Mouse (Mus musculus): ENCODE results near the gene Grin2c. TPM values are rescaled to one million over a fixed set of nuclear protein-coding genes. Genes with fewer than 3 reads are reported as not detected.

Gene Grin2c
- polyA plus RNA-seq, 1 experiment, result 0.13 TPM

DNA sequence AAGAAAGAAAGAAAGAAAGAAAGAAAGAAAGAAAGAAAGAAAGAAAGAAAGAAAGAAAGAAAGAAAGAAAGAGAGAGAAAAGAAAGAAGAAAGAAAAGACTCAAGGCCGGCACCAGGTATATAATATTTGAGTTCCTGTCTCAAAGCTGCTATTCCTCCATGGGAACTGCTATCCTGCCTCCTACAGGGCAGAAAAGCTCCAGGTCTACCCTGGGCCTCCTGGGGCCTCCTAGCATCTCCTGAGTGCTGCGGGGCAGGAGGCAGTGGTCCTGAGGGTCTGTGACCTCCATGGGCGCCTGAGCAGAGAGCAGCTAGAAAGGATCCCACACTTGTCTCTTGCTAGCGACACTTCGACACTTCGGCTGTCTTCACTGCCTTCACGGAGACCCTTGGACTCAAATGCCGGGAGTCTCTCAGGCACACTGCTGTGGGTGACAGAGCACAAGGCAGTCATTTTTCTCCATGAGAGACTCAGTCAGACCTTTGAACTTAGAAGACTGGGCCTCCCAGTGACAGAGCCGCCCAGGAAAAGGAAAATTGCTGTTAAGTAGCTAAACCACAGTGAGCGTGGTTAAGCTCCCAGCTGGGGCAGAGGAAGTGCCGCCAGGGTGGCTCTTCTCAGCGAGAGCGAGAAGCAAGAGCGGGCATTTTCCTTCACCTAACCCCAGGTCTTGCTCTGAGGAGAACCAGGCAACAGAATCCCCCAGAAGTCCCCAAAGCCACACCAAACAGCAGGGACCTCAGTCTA is 35.7 kb downstream of the Grin2c start:
- Histone ChIP-seq H3K27me3 (ENCODE audit: control insufficient read depth, insufficient read depth, low read length, poor library complexity, severe bottlenecking) (no peaks in the 10 kb centered on the region), H3K9ac (ENCODE audit: low read depth, poor library complexity, severe bottlenecking) (no peak overlapping the region), H3K4me3 (ENCODE audit: low read depth, low read length) (no peak overlapping the region), H3K4me1 (ENCODE audit: control insufficient read depth, insufficient read depth, low read length) (peaks cover 5% of the 10 kb centered on the region), H3K27ac (ENCODE audit: insufficient read depth, low read length) (no peak overlapping the region), H3K9me3 (replicated peaks; ENCODE audit: control insufficient read depth, insufficient read depth, low read length, poor library complexity, severe bottlenecking) (no peaks in the 10 kb centered on the region), H3K36me3 (ENCODE audit: control insufficient read depth, insufficient read depth, low read length, poor library complexity, severe bottlenecking) (no peaks in the 10 kb centered on the region)
- TF ChIP-seq POLR2A (IDR thresholded peaks at IDR 0.05; ENCODE audit: insufficient read depth, low read length) (no peak), CTCF (IDR thresholded peaks at IDR 0.05; ENCODE audit: low read depth, low read length) (no peak)

DNA sequence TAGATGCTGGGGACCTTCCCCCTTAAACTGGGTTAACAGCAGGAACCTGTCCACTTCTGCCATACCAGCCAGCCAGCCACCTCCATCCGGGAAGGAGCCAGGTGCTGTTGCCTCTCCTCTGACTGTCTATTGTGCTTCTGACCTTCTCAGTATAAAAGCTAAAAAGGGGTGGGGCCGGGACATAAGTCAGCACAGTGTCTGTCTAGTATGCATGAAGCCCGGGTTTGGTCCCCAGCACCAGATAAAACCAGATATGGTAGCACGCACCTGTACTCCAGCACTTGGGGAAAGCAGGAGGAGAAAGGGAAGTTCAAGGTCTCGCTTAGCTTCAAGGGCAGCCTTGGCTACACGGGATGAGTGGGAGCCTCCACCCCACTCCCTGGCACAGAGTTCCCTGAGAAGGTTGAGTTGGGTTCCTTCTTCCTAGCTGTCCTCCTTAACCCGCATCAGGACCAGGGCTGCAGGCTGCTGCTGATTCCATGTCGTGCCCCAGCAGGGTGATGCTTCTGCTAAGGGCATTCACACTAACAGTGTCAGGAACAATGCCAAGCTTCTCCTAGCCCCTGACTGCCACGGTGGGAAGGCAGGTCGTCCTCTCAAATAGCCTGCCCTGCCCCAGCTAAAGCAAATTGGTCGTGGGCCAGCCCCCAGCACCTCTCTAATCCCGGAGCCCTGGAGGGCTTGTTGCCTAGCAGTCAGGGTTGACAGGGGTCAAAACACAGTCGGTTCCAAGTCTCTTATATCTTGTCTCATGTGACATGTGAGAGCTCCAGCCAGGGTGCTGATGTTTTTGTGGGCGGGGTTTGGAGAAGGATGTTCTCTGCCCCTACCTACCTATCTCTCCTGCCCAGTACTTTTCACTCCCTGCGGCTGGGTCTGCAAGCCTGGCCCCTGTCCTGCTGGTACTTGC is 37.8 kb downstream of the Grin2c start:
- Histone ChIP-seq H3K4me3 (ENCODE audit: low read depth, low read length) (no peak overlapping the region), H3K9ac (ENCODE audit: low read depth, poor library complexity, severe bottlenecking) (no peak overlapping the region), H3K27me3 (ENCODE audit: control insufficient read depth, insufficient read depth, low read length, poor library complexity, severe bottlenecking) (no peaks in the 10 kb centered on the region), H3K27ac (ENCODE audit: insufficient read depth, low read length) (no peak overlapping the region), H3K36me3 (ENCODE audit: control insufficient read depth, insufficient read depth, low read length, poor library complexity, severe bottlenecking) (no peaks in the 10 kb centered on the region), H3K4me1 (ENCODE audit: control insufficient read depth, insufficient read depth, low read length) (peaks cover 5% of the 10 kb centered on the region), H3K9me3 (replicated peaks; ENCODE audit: control insufficient read depth, insufficient read depth, low read length, poor library complexity, severe bottlenecking) (no peaks in the 10 kb centered on the region)
- 0 out of 2 replicates have a peak, but pooled peaks have one; percentile 22 for TF ChIP-seq EP300 (IDR thresholded peaks at IDR 0.05; ENCODE audit: insufficient read depth, low read depth, low read length)
- no peak for TF ChIP-seq POLR2A (IDR thresholded peaks at IDR 0.05; ENCODE audit: insufficient read depth, low read length)
- no peak for TF ChIP-seq CTCF (IDR thresholded peaks at IDR 0.05; ENCODE audit: low read depth, low read length)

GRCm38 (mm10) chr11:115228430-115228829 is 38.6 kb downstream of the Grin2c start:
- Histone ChIP-seq H3K36me3 (ENCODE audit: control insufficient read depth, insufficient read depth, low read length, poor library complexity, severe bottlenecking) (no peaks in the 10 kb centered on the region), H3K4me1 (ENCODE audit: control insufficient read depth, insufficient read depth, low read length) (peaks cover 5% of the 10 kb centered on the region), H3K9ac (ENCODE audit: low read depth, poor library complexity, severe bottlenecking) (no peak overlapping the region), H3K27me3 (ENCODE audit: control insufficient read depth, insufficient read depth, low read length, poor library complexity, severe bottlenecking) (no peaks in the 10 kb centered on the region), H3K4me3 (ENCODE audit: low read depth, low read length) (no peak overlapping the region), H3K9me3 (replicated peaks; ENCODE audit: control insufficient read depth, insufficient read depth, low read length, poor library complexity, severe bottlenecking) (no peaks in the 10 kb centered on the region), H3K27ac (ENCODE audit: insufficient read depth, low read length) (no peak overlapping the region)
- TF ChIP-seq CTCF (IDR thresholded peaks at IDR 0.05; ENCODE audit: low read depth, low read length) (no peak), POLR2A (IDR thresholded peaks at IDR 0.05; ENCODE audit: insufficient read depth, low read length) (no peak), EP300 (IDR thresholded peaks at IDR 0.05; ENCODE audit: insufficient read depth, low read depth, low read length) (no peak)

GRCm38 (mm10) chr11:115227640-115228039 is 39.4 kb downstream of the Grin2c start:
- no peak for TF ChIP-seq POLR2A (IDR thresholded peaks at IDR 0.05; ENCODE audit: insufficient read depth, low read length)
- TF ChIP-seq EP300 (IDR thresholded peaks at IDR 0.05; ENCODE audit: insufficient read depth, low read depth, low read length), result no peak
- no peak for TF ChIP-seq CTCF (IDR thresholded peaks at IDR 0.05; ENCODE audit: low read depth, low read length)
- Histone ChIP-seq H3K9me3 (replicated peaks; ENCODE audit: control insufficient read depth, insufficient read depth, low read length, poor library complexity, severe bottlenecking) (no peaks in the 10 kb centered on the region), H3K4me1 (ENCODE audit: control insufficient read depth, insufficient read depth, low read length) (peaks cover 5% of the 10 kb centered on the region), H3K27ac (ENCODE audit: insufficient read depth, low read length) (no peak overlapping the region), H3K9ac (ENCODE audit: low read depth, poor library complexity, severe bottlenecking) (no peak overlapping the region), H3K4me3 (ENCODE audit: low read depth, low read length) (no peak overlapping the region), H3K27me3 (ENCODE audit: control insufficient read depth, insufficient read depth, low read length, poor library complexity, severe bottlenecking) (no peaks in the 10 kb centered on the region), H3K36me3 (ENCODE audit: control insufficient read depth, insufficient read depth, low read length, poor library complexity, severe bottlenecking) (no peaks in the 10 kb centered on the region)

GRCm38 (mm10) chr11:115226811-115227491 is 40.1 kb downstream of the Grin2c start:
- Histone ChIP-seq H3K9ac (ENCODE audit: low read depth, poor library complexity, severe bottlenecking) (no peak overlapping the region), H3K4me1 (ENCODE audit: control insufficient read depth, insufficient read depth, low read length) (peaks cover 5% of the 10 kb centered on the region), H3K36me3 (ENCODE audit: control insufficient read depth, insufficient read depth, low read length, poor library complexity, severe bottlenecking) (no peaks in the 10 kb centered on the region), H3K9me3 (replicated peaks; ENCODE audit: control insufficient read depth, insufficient read depth, low read length, poor library complexity, severe bottlenecking) (no peaks in the 10 kb centered on the region), H3K27ac (ENCODE audit: insufficient read depth, low read length) (no peak overlapping the region), H3K4me3 (ENCODE audit: low read depth, low read length) (no peak overlapping the region), H3K27me3 (ENCODE audit: control insufficient read depth, insufficient read depth, low read length, poor library complexity, severe bottlenecking) (no peaks in the 10 kb centered on the region)
- TF ChIP-seq POLR2A (IDR thresholded peaks at IDR 0.05; ENCODE audit: insufficient read depth, low read length) (no peak), CTCF (IDR thresholded peaks at IDR 0.05; ENCODE audit: low read depth, low read length) (no peak), EP300 (IDR thresholded peaks at IDR 0.05; ENCODE audit: insufficient read depth, low read depth, low read length) (no peak)

All from ES-Bruce4 (cell line).